Mouse (Mus musculus): ENCODE measurements around the gene Atl1. TPM values are rescaled to one million over a fixed set of nuclear protein-coding genes. Genes with fewer than 3 reads are reported as not detected.

Gene Atl1
- polyA plus RNA-seq (2015; fragmentation: Nextera tagmentation; extraction: Ambion mirVana), result 122 and 124 TPM in 2 replicates

DNA sequence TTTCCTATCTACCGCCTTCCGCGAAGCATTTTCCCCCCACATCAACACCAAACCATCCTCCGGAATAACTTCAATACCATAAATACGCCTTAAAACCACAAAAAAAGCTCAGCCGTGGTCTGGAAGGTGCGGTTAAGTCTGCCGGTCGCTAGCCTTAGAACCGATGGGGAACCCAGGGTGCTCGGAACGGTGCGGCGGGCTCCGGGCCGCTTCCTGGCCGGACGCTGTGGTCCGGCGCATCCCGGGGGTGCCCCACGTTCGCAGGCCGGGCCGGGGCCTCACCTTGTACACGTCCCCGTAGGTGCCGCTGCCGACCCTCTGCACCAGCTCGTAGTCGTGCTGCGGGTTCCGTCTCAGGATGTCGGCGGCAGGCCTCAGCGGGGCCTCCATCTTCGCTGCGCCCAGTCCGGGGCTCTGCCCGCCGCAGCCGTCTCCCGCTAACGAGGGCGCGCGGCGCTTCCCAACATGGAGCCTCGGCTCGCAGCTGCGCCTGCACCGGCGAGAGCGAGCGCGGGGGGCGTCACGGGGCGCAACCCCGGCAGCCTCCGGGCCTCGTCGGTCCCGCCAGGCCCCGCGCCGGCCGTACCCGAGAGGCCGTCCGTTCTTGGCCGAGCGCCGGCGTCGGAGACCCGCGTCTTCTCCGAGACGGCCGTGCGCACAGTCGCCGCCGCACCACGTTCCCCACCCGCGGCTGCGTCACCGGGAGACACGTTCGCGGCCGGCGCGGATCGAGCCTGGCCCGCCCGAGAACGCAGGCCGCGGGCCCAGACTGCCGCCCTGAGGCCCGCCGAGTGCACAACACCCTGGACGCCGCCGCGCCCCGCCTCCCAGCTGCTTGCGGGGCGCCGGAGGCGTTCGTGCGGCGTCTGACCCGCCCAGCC lies at the start of gene Atl1, which contains the start of gene Map4k5:
Gene Atl1, plus strand, starts transcription at position 244 of the 881 bp plus-strand sequence.
Gene Map4k5, minus strand, starts transcription at position 830 of the 881 bp plus-strand sequence.
- peak; percentile 97 for ATAC-seq
- under 1% methylated on average over 118 of the region's 118 CpGs for WGBS
- H3K9me3 ChIP-seq (ENCODE audit: control insufficient read depth, low read length), result no peaks in the 10 kb centered on the region

GRCm38 (mm10) chr12:69843531-69844445 lies 48.6 kb upstream of the Atl1 start:
- Histone ChIP-seq H3K4me2 (ENCODE audit: low read length) (no peak overlapping the region), H3K9me3 (ENCODE audit: control insufficient read depth, low read length) (no peaks in the 10 kb centered on the region), H3K27ac (ENCODE audit: low read length) (no peak overlapping the region), H3K36me3 (ENCODE audit: control insufficient read depth, insufficient read depth) (peaks cover 3% of the 10 kb centered on the region), H3K27me3 (replicated peaks; ENCODE audit: control insufficient read depth, insufficient read depth, low read length) (no peaks in the 10 kb centered on the region), H3K9ac (replicated peaks; ENCODE audit: low read depth, low read length) (no peak overlapping the region), H3K4me3 (replicated peaks; ENCODE audit: low read length) (no peak overlapping the region), H3K4me1 (replicated peaks; ENCODE audit: control insufficient read depth, insufficient read depth, low read length) (peaks cover 5% of the 10 kb centered on the region)
- 63% methylated on average over 19 of the region's 19 CpGs for WGBS
- ATAC-seq, result peak; percentile 83

More for the DNA sequence above, at the start of gene Atl1, which contains the start of gene Map4k5:
- Histone ChIP-seq H3K4me1 (replicated peaks; ENCODE audit: control insufficient read depth, insufficient read depth, low read length) (peaks cover 27% of the 10 kb centered on the region), H3K27ac (ENCODE audit: low read length) (peak within 1 kb of the TSS; percentile 94), H3K4me2 (ENCODE audit: low read length) (peak within 1 kb of the TSS; percentile 83), H3K4me3 (replicated peaks; ENCODE audit: low read length) (peak within 1 kb of the TSS; percentile 94), H3K27me3 (replicated peaks; ENCODE audit: control insufficient read depth, insufficient read depth, low read length) (no peaks in the 10 kb centered on the region), H3K9ac (replicated peaks; ENCODE audit: low read depth, low read length) (peak within 1 kb of the TSS; percentile 99), H3K36me3 (ENCODE audit: control insufficient read depth, insufficient read depth) (no peaks in the 10 kb centered on the region)

DNA sequence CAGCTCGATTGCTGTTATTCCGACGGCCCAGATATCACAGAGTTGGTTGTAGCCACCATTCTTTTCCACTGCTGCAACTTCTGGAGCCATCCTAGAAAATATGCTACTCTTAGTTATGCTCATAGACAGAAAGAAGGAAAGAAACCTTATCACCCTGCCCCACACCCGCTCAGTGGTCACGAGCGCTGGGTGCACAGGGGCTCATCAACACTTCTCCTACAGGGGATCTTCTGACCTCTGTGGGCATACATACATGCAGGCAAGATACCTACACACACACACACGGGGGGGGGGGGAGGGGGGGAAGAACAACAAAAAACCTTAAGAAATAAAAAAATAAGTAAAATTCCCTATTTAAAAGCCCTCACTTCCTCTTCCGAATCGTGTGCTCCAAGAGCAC lies 46.7 kb upstream of the Atl1 start:
- ATAC-seq, result no peak
- 87% methylated on average over 9 of the region's 9 CpGs for whole genome bisulfite sequencing
- Histone ChIP-seq H3K36me3 (ENCODE audit: control insufficient read depth, insufficient read depth) (no peaks in the 10 kb centered on the region; the same call in 1 of the 2 replicates), H3K9me3 (ENCODE audit: control insufficient read depth, low read length) (no peaks in the 10 kb centered on the region), H3K4me3 (replicated peaks; ENCODE audit: low read length) (no peak overlapping the region), H3K27ac (ENCODE audit: low read length) (no peak overlapping the region), H3K27me3 (replicated peaks; ENCODE audit: control insufficient read depth, insufficient read depth, low read length) (no peaks in the 10 kb centered on the region), H3K4me2 (ENCODE audit: low read length) (no peak overlapping the region), H3K9ac (replicated peaks; ENCODE audit: low read depth, low read length) (no peak overlapping the region), H3K4me1 (replicated peaks; ENCODE audit: control insufficient read depth, insufficient read depth, low read length) (peaks cover 5% of the 10 kb centered on the region)

DNA sequence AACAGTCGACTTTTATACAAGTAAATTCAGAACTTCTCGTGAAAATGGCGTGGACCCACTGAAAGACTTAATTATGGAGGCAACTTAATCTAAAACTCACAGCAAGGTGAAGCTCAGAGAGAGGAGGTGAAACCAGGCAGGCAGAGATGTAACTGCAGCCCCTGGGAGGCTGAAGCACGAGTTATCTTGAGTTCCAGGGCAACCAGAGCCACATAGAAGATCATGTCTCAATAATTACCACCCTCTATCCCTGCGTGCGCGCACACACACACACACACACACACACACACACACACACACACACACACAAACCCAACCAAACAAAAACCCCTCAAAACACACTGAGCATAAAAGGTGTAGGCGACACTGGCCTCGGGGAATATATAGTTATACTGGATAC lies 45.9 kb upstream of the Atl1 start:
- 93% methylated on average over 9 of the region's 9 CpGs for WGBS
- ATAC-seq, result no peak

GRCm38 (mm10) chr12:69848083-69848878 lies 44.1 kb upstream of the Atl1 start:
- H3K9me3 ChIP-seq (ENCODE audit: control insufficient read depth, low read length), result no peaks in the 10 kb centered on the region
- WGBS, result 87% methylated on average over 12 of the region's 12 CpGs

More for the DNA sequence above, 45.9 kb upstream of the Atl1 start:
- Histone ChIP-seq H3K27me3 (replicated peaks; ENCODE audit: control insufficient read depth, insufficient read depth, low read length) (no peaks in the 10 kb centered on the region), H3K27ac (ENCODE audit: low read length) (no peak overlapping the region), H3K9me3 (ENCODE audit: control insufficient read depth, low read length) (no peaks in the 10 kb centered on the region), H3K9ac (replicated peaks; ENCODE audit: low read depth, low read length) (no peak overlapping the region), H3K36me3 (ENCODE audit: control insufficient read depth, insufficient read depth) (no peaks in the 10 kb centered on the region; the same call in 1 of the 2 replicates), H3K4me1 (replicated peaks; ENCODE audit: control insufficient read depth, insufficient read depth, low read length) (peaks cover 5% of the 10 kb centered on the region), H3K4me2 (ENCODE audit: low read length) (no peak overlapping the region), H3K4me3 (replicated peaks; ENCODE audit: low read length) (no peak overlapping the region)

GRCm38 (mm10) chr12:69852288-69852687 lies 40.1 kb upstream of the Atl1 start:
- Histone ChIP-seq H3K4me1 (replicated peaks; ENCODE audit: control insufficient read depth, insufficient read depth, low read length) (no peaks in the 10 kb centered on the region), H3K27me3 (replicated peaks; ENCODE audit: control insufficient read depth, insufficient read depth, low read length) (no peaks in the 10 kb centered on the region), H3K9ac (replicated peaks; ENCODE audit: low read depth, low read length) (no peak overlapping the region), H3K36me3 (ENCODE audit: control insufficient read depth, insufficient read depth) (peaks cover 5% of the 10 kb centered on the region), H3K27ac (ENCODE audit: low read length) (no peak overlapping the region), H3K9me3 (ENCODE audit: control insufficient read depth, low read length) (no peaks in the 10 kb centered on the region), H3K4me2 (ENCODE audit: low read length) (no peak overlapping the region), H3K4me3 (replicated peaks; ENCODE audit: low read length) (no peak overlapping the region)
- ATAC-seq, result no peak
- WGBS, result 74% methylated on average over 9 of the region's 9 CpGs

More at GRCm38 (mm10) chr12:69848083-69848878, 44.1 kb upstream of the Atl1 start:
- no peak overlapping the region for H3K9ac ChIP-seq (replicated peaks; ENCODE audit: low read depth, low read length)
- ATAC-seq, result no peak
- H3K4me1 ChIP-seq (replicated peaks; ENCODE audit: control insufficient read depth, insufficient read depth, low read length), result peaks cover 5% of the 10 kb centered on the region
- peaks cover 2% of the 10 kb centered on the region; the same call in 1 of the 2 replicates for H3K36me3 ChIP-seq (ENCODE audit: control insufficient read depth, insufficient read depth)
- no peak overlapping the region for H3K27ac ChIP-seq (ENCODE audit: low read length)
- no peak overlapping the region for H3K4me2 ChIP-seq (ENCODE audit: low read length)
- H3K4me3 ChIP-seq (replicated peaks; ENCODE audit: low read length), result no peak overlapping the region
- H3K27me3 ChIP-seq (replicated peaks; ENCODE audit: control insufficient read depth, insufficient read depth, low read length), result no peaks in the 10 kb centered on the region

GRCm38 (mm10) chr12:69853387-69853786 lies 39.0 kb upstream of the Atl1 start:
- Histone ChIP-seq H3K27me3 (replicated peaks; ENCODE audit: control insufficient read depth, insufficient read depth, low read length) (no peaks in the 10 kb centered on the region), H3K9me3 (ENCODE audit: control insufficient read depth, low read length) (no peaks in the 10 kb centered on the region), H3K4me1 (replicated peaks; ENCODE audit: control insufficient read depth, insufficient read depth, low read length) (no peaks in the 10 kb centered on the region), H3K9ac (replicated peaks; ENCODE audit: low read depth, low read length) (no peak overlapping the region), H3K36me3 (ENCODE audit: control insufficient read depth, insufficient read depth) (peaks cover 5% of the 10 kb centered on the region), H3K27ac (ENCODE audit: low read length) (no peak overlapping the region), H3K4me2 (ENCODE audit: low read length) (no peak overlapping the region), H3K4me3 (replicated peaks; ENCODE audit: low read length) (no peak overlapping the region)
- 89% methylated on average over 11 of the region's 11 CpGs for WGBS
- ATAC-seq, result no peak

GRCm38 (mm10) chr12:69853942-69854341 lies 38.5 kb upstream of the Atl1 start:
- WGBS, result 92% methylated on average over 2 of the region's 2 CpGs
- Histone ChIP-seq H3K4me1 (replicated peaks; ENCODE audit: control insufficient read depth, insufficient read depth, low read length) (no peaks in the 10 kb centered on the region), H3K9me3 (ENCODE audit: control insufficient read depth, low read length) (no peaks in the 10 kb centered on the region), H3K4me3 (replicated peaks; ENCODE audit: low read length) (no peak overlapping the region), H3K27me3 (replicated peaks; ENCODE audit: control insufficient read depth, insufficient read depth, low read length) (no peaks in the 10 kb centered on the region), H3K9ac (replicated peaks; ENCODE audit: low read depth, low read length) (no peak overlapping the region), H3K36me3 (ENCODE audit: control insufficient read depth, insufficient read depth) (peaks cover 5% of the 10 kb centered on the region), H3K4me2 (ENCODE audit: low read length) (no peak overlapping the region), H3K27ac (ENCODE audit: low read length) (no peak overlapping the region)
- ATAC-seq, result no peak

All from forebrain, embryonic 16.5 days (tissue).